Mouse (Mus musculus) testis, postnatal 14 days (tissue): Measurements from ENCODE around the gene Klk1b1.
"Not testable (repeated sequence)": the region's sequence is repeated elsewhere in the genome, so short reads cannot be mapped to it uniquely, and the experiment has no call there.

Experiments
- DNase-seq: peaks from one replicate; pipeline ENCODE4 v3.0.0; 2021; ENCODE audit warnings: low spot score

Gene Klk1b1

GRCm38 (mm10) chr7:44004847-44005246 lies 38.3 kb downstream of the Klk1b1 start:
- no peak for DNase-seq

- not testable (repeated sequence) for DNase-seq
These were observed 45.3 kb downstream of the Klk1b1 start, which contains the start of gene Klk1b26 for GRCm38 (mm10) chr7:44011868-44012267. Gene Klk1b26, plus strand, starts transcription at chr7:44012168.

GRCm38 (mm10) chr7:44014666-44015065 lies 48.1 kb downstream of the Klk1b1 start:
- DNase-seq, result not testable (repeated sequence)

GRCm38 (mm10) chr7:44015071-44015470 lies 48.5 kb downstream of the Klk1b1 start:
- DNase-seq, result no peak
